Mouse (Mus musculus): ENCODE results near the gene Asf1b. TPM values are rescaled to one million over a fixed set of nuclear protein-coding genes. Genes with fewer than 3 reads are reported as not detected.

Gene Asf1b
- polyA plus RNA-seq, 1 experiment from 2014 or later = 5.1 TPM

- no peaks in the 10 kb centered on the region for H3K36me3 ChIP-seq (ENCODE audit: control insufficient read depth, insufficient read depth, low read length)
- WGBS = 6% methylated on average over 35 of the region's 35 CpGs
- H3K4me2 ChIP-seq (ENCODE audit: low read depth, low read length) = peak overlapping the region; percentile 97
- H3K27me3 ChIP-seq (ENCODE audit: control insufficient read depth, insufficient read depth, low read length) = peaks cover 36% of the 10 kb centered on the region
- peak overlapping the region; percentile 50; the same call in 1 of the 2 replicates for H3K4me3 ChIP-seq (ENCODE audit: low read depth, low read length)
- peaks cover 17% of the 10 kb centered on the region; the same call in 1 of the 2 replicates for H3K4me1 ChIP-seq (ENCODE audit: control insufficient read depth, insufficient read depth, low read length)
- no peak for ATAC-seq (ENCODE audit: low read depth)
- no peak overlapping the region for H3K27ac ChIP-seq (ENCODE audit: low read depth, low read length)
- H3K9ac ChIP-seq (replicated peaks; ENCODE audit: low read depth, low read length) = no peak overlapping the region
- no peaks in the 10 kb centered on the region for H3K9me3 ChIP-seq (ENCODE audit: control insufficient read depth, low read length)
Observed at GRCm38 (mm10) chr8:84012499-84013165, 57.3 kb downstream of the Asf1b start.

DNA sequence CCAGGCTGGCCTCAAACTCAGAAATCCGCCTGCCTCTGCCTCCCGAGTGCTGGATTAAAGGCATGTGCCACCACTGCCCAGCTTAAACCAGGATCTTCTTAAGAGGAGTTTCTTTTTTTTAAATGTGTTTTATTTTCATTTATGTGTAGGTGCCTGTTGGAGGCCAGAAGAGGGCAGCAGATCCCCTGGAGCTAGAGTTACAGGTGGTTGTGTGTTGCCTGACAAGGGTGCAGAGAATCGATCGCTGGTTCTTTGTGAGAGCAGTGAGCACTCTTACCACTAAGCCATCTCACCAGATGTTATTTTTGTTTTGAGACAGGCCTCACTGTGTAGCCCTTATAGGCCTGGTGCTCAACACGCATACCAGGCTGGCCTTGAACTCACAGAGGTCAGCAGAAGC lies 60.5 kb downstream of the Asf1b start:
- 96% methylated on average over 5 of the region's 5 CpGs for WGBS
- no peak overlapping the region for H3K27ac ChIP-seq (ENCODE audit: low read depth, low read length)
- H3K27me3 ChIP-seq (ENCODE audit: control insufficient read depth, insufficient read depth, low read length) = peaks cover 27% of the 10 kb centered on the region
- H3K36me3 ChIP-seq (ENCODE audit: control insufficient read depth, insufficient read depth, low read length) = no peaks in the 10 kb centered on the region
- no peak overlapping the region for H3K9ac ChIP-seq (replicated peaks; ENCODE audit: low read depth, low read length)
- no peak overlapping the region for H3K4me2 ChIP-seq (ENCODE audit: low read depth, low read length)
- no peaks in the 10 kb centered on the region for H3K9me3 ChIP-seq (ENCODE audit: control insufficient read depth, low read length)
- H3K4me1 ChIP-seq (ENCODE audit: control insufficient read depth, insufficient read depth, low read length) = peaks cover 15% of the 10 kb centered on the region; the same call in 1 of the 2 replicates
- ATAC-seq (ENCODE audit: low read depth) = no peak
- H3K4me3 ChIP-seq (ENCODE audit: low read depth, low read length) = no peak overlapping the region

GRCm38 (mm10) chr8:84019738-84020137 lies 64.4 kb downstream of the Asf1b start:
- Histone ChIP-seq H3K27ac (ENCODE audit: low read depth, low read length) (no peak overlapping the region), H3K27me3 (ENCODE audit: control insufficient read depth, insufficient read depth, low read length) (no peaks in the 10 kb centered on the region), H3K4me1 (ENCODE audit: control insufficient read depth, insufficient read depth, low read length) (no peaks in the 10 kb centered on the region), H3K4me2 (ENCODE audit: low read depth, low read length) (no peak overlapping the region), H3K9me3 (ENCODE audit: control insufficient read depth, low read length) (no peaks in the 10 kb centered on the region), H3K4me3 (ENCODE audit: low read depth, low read length) (no peak overlapping the region), H3K9ac (replicated peaks; ENCODE audit: low read depth, low read length) (no peak overlapping the region), H3K36me3 (ENCODE audit: control insufficient read depth, insufficient read depth, low read length) (no peaks in the 10 kb centered on the region)
- WGBS = 88% methylated on average over 9 of the region's 9 CpGs
- no peak for ATAC-seq (ENCODE audit: low read depth)

MicroRNAs encoded within 50 kb of the gene (microRNA counts, 519-probe panel; counts per million panel counts)
- not detected for microRNA mmu-miR-1199

Small RNA genes lying within 50 kb of the gene (microRNA-seq; reads per million reads assigned to microRNA genes)
- gene Gm44330 = not detected
- gene Gm44450 = not detected
- gene Mir1199 = not detected
- 1.4 reads per million for gene Mir8111

Other genes starting within 250 kb of the Asf1b start
- 82.6 and 83.3 TPM in 2 replicates for gene Ddx39, start 240.3 kb upstream of the Asf1b start, polyA plus RNA-seq (2014; fragmentation: Nextera tagmentation; extraction: Ambion mirVana)
- gene Adgre5, start 214.2 kb upstream of the Asf1b start, polyA plus RNA-seq (2014; fragmentation: Nextera tagmentation; extraction: Ambion mirVana) = 8.8 and 13.5 TPM in 2 replicates
- gene Adgrl1, start 55.4 kb upstream of the Asf1b start, polyA plus RNA-seq (2014; fragmentation: Nextera tagmentation; extraction: Ambion mirVana) = 60.8 and 75.0 TPM in 2 replicates
- gene Gm10644, start 302 bp upstream of the Asf1b start, polyA plus RNA-seq (2014; fragmentation: Nextera tagmentation; extraction: Ambion mirVana) = 0.82 and 1.1 TPM in 2 replicates
- gene Prkaca, start 17.5 kb downstream of the Asf1b start, polyA plus RNA-seq (2014; fragmentation: Nextera tagmentation; extraction: Ambion mirVana) = 175 and 181 TPM in 2 replicates
- 13.6 and 14.8 TPM in 2 replicates for gene Samd1, start 42.2 kb downstream of the Asf1b start, polyA plus RNA-seq (2014; fragmentation: Nextera tagmentation; extraction: Ambion mirVana)
- gene 1700067K01Rik, start 46.0 kb downstream of the Asf1b start, polyA plus RNA-seq (2014; fragmentation: Nextera tagmentation; extraction: Ambion mirVana) = 0.86 and 0.95 TPM in 2 replicates
- 1.9 TPM in 1 of 2 replicates, not detected in the other for gene 2210011C24Rik, start 56.7 kb downstream of the Asf1b start, polyA plus RNA-seq (2014; fragmentation: Nextera tagmentation; extraction: Ambion mirVana)
- gene Palm3, start 66.0 kb downstream of the Asf1b start, polyA plus RNA-seq (2014; fragmentation: Nextera tagmentation; extraction: Ambion mirVana) = 5.1 and 5.2 TPM in 2 replicates
- gene Il27ra, start 87.1 kb downstream of the Asf1b start, polyA plus RNA-seq (2014; fragmentation: Nextera tagmentation; extraction: Ambion mirVana) = 0.43 and 0.45 TPM in 2 replicates
- 0.82 and 0.91 TPM in 2 replicates for gene Rln3, start 89.5 kb downstream of the Asf1b start, polyA plus RNA-seq (2014; fragmentation: Nextera tagmentation; extraction: Ambion mirVana)
- gene Gm10643, start 109.6 kb downstream of the Asf1b start, polyA plus RNA-seq (2014; fragmentation: Nextera tagmentation; extraction: Ambion mirVana) = 1.8 and 2.2 TPM in 2 replicates
- 10.1 and 12.8 TPM in 2 replicates for gene Rfx1, start 111.3 kb downstream of the Asf1b start, polyA plus RNA-seq (2014; fragmentation: Nextera tagmentation; extraction: Ambion mirVana)
- 16.5 and 19.0 TPM in 2 replicates for gene Dcaf15, start 149.3 kb downstream of the Asf1b start, polyA plus RNA-seq (2014; fragmentation: Nextera tagmentation; extraction: Ambion mirVana)
- 0.43 and 0.50 TPM in 2 replicates for gene Podnl1, start 170.5 kb downstream of the Asf1b start, polyA plus RNA-seq (2014; fragmentation: Nextera tagmentation; extraction: Ambion mirVana)
- 26.8 and 30.7 TPM in 2 replicates for gene Cc2d1a, start 192.4 kb downstream of the Asf1b start, polyA plus RNA-seq (2014; fragmentation: Nextera tagmentation; extraction: Ambion mirVana)
- gene 4930432K21Rik, start 192.5 kb downstream of the Asf1b start, polyA plus RNA-seq (2014; fragmentation: Nextera tagmentation; extraction: Ambion mirVana) = 1.3 and 1.6 TPM in 2 replicates
- 12.4 and 12.5 TPM in 2 replicates for gene Nanos3, start 229.7 kb downstream of the Asf1b start, polyA plus RNA-seq (2014; fragmentation: Nextera tagmentation; extraction: Ambion mirVana)

All from neural tube, embryonic 14.5 days (tissue).